Mouse (Mus musculus): ENCODE results near the gene Tmem129. TPM values are rescaled to one million over a fixed set of nuclear protein-coding genes. Genes with fewer than 3 reads are reported as not detected.

The Tmem129 gene
- polyA plus RNA-seq, 1 experiment: 41.5 TPM

- 67% methylated on average over 7 of the region's 7 CpGs for WGBS
- TF ChIP-seq CTCF (IDR thresholded peaks at IDR 0.05; ENCODE audit: insufficient read depth, low read length): no peak
- no peak for TF ChIP-seq POLR2A (IDR thresholded peaks at IDR 0.05; ENCODE audit: borderline replicate concordance, extremely low read depth, low read depth, low read length)
- H3K4me3 ChIP-seq (replicated peaks; ENCODE audit: extremely low read depth, low read depth, low read length): no peak overlapping the region
- H3K4me1 ChIP-seq (ENCODE audit: control insufficient read depth, insufficient read depth, low read length): no peaks in the 10 kb centered on the region
- DNase-seq: no peak
Observed at GRCm38 (mm10) chr5:33606631-33607030, 51.6 kb downstream of the Tmem129 start.

GRCm38 (mm10) chr5:33605314-33605713 lies 52.9 kb downstream of the Tmem129 start:
- Histone ChIP-seq H3K4me3 (replicated peaks; ENCODE audit: extremely low read depth, low read depth, low read length) (no peak overlapping the region), H3K4me1 (ENCODE audit: control insufficient read depth, insufficient read depth, low read length) (no peaks in the 10 kb centered on the region)
- DNase-seq: no peak
- WGBS: 63% methylated on average over 5 of the region's 5 CpGs
- TF ChIP-seq CTCF (IDR thresholded peaks at IDR 0.05; ENCODE audit: insufficient read depth, low read length) (no peak), POLR2A (IDR thresholded peaks at IDR 0.05; ENCODE audit: borderline replicate concordance, extremely low read depth, low read depth, low read length) (no peak)

Other genes starting within 250 kb of the Tmem129 start
- not detected in 2 replicates for gene Nkx1-1, start 224.4 kb downstream of the Tmem129 start, polyA plus RNA-seq (2012; rRNA removed)
- 37.2 and 39.8 TPM in 2 replicates for gene Fam53a, start 28.8 kb downstream of the Tmem129 start, polyA plus RNA-seq (2012; rRNA removed)
- 0.52 and 0.73 TPM in 2 replicates for gene Gm9903, start 28.5 kb downstream of the Tmem129 start, polyA plus RNA-seq (2012; rRNA removed)
- gene Slbp, start 5.8 kb downstream of the Tmem129 start, polyA plus RNA-seq (2012; rRNA removed): 20.4 and 21.3 TPM in 2 replicates
- gene Tacc3, start 288 bp downstream of the Tmem129 start, polyA plus RNA-seq (2012; rRNA removed): 3.1 and 5.3 TPM in 2 replicates
- 237 and 258 TPM in 2 replicates for gene Fgfr3, start 63.3 kb upstream of the Tmem129 start, polyA plus RNA-seq (2012; rRNA removed)
- 41.8 and 47.5 TPM in 2 replicates for gene Letm1, start 124.4 kb upstream of the Tmem129 start, polyA plus RNA-seq (2012; rRNA removed)
- 4.6 and 7.6 TPM in 2 replicates for gene Nsd2, start 162.3 kb upstream of the Tmem129 start, polyA plus RNA-seq (2012; rRNA removed)